Mouse (Mus musculus): ENCODE results near the gene Gsap.

DNA sequence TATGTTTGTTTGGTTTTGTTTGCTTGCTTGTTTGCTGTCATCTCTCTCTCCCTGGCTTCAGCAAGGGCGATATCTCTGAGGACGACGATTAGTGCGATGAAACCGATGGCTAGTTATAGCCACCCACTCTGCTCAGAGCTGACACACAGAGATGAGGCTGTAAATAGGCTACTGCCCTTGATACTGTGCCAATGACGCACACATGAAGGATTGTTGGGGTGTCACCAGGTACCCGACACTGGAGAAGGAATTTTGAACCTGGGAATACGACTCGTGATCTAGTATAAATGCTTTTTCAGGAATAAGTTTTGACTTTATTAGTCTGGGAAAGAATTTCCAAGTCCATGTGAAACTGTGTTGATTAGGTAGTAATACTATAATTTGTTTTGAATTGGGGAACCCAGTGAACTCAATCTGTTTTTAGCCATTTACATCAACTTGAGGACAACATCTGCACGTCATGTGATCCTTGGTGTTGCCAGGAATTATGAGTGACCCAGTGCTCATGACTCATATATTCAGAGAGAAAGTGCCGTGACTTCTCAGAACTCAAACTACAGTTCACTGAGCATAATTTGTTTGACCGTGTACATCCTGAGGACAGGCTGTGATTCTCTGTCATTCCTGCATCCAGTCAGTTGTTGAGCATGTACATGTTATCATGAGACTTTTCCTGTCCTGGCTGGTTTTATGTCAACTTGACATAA is 97.5 kb downstream of the Gsap start:
- TF ChIP-seq GATA1 (IDR thresholded peaks at IDR 0.05; ENCODE audit: borderline replicate concordance, low read length) (no peak), FLI1 (IDR thresholded peaks at IDR 0.05; ENCODE audit: low read length) (no peak)

All from megakaryocyte, embryonic 14.5 days (primary cell).